Mouse (Mus musculus): ENCODE data around the gene Zfp316. TPM values are rescaled to one million over a fixed set of nuclear protein-coding genes. Genes with fewer than 3 reads are reported as not detected.

The Zfp316 gene
- polyA plus RNA-seq, 1 experiment from 2014 or later: 2.4 TPM

GRCm38 (mm10) chr5:143254487-143255130 is 15.2 kb downstream of the Zfp316 start:
- H3K4me3 ChIP-seq (replicated peaks): peak overlapping the region; percentile 40
- peaks cover 69% of the 10 kb centered on the region for H3K27me3 ChIP-seq (replicated peaks)
- H3K9me3 ChIP-seq: no peaks in the 10 kb centered on the region
- peaks cover 15% of the 10 kb centered on the region for H3K36me3 ChIP-seq
- H3K4me2 ChIP-seq (replicated peaks): peak overlapping the region; percentile 82
- peaks cover 17% of the 10 kb centered on the region for H3K4me1 ChIP-seq (replicated peaks)
- WGBS: 46% methylated on average over 66 of the region's 66 CpGs
- no peak overlapping the region for H3K27ac ChIP-seq
- no peak overlapping the region for H3K9ac ChIP-seq
- no peak for ATAC-seq

DNA sequence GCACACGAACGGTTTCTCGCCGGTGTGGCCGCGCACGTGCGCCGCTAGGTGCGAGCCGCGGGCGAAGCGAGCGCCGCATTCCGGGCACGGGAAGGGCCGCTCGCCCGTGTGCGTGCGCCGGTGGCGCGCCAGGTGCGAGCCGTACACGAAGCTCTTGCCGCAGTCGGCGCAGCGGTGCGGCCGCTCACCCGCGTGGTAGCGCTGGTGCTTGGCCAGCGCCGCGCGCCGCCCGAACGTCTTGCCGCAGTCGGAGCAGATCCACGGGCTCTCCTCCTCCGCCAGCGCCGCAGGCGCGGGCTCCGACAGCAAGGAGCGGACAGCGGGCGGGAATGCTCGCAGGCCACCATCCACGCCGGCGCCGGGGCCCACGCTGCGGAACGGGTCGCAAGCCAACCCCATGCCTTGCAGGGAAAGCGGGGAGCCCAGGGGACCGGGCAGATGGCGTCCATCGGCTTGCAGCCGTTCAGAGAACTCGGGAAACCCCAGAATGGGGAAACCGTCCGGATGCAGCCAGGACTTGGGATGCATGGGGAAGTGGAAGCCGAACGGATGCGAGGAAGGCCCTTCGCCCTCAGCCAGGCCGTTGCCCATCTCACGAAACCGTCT is 15.8 kb downstream of the Zfp316 start:
- Histone ChIP-seq H3K4me3 (replicated peaks) (peak overlapping the region; percentile 40), H3K9ac (no peak overlapping the region), H3K4me1 (replicated peaks) (peaks cover 17% of the 10 kb centered on the region), H3K27me3 (replicated peaks) (peaks cover 69% of the 10 kb centered on the region), H3K36me3 (peaks cover 15% of the 10 kb centered on the region), H3K9me3 (no peaks in the 10 kb centered on the region), H3K4me2 (replicated peaks) (peak overlapping the region; percentile 82), H3K27ac (no peak overlapping the region)
- ATAC-seq: peak; percentile 10; the same call in 1 of the 2 replicates
- WGBS: 11% methylated on average over 73 of the region's 81 CpGs

- H3K9ac ChIP-seq: no peak overlapping the region
- peaks cover 67% of the 10 kb centered on the region for H3K27me3 ChIP-seq (replicated peaks)
- peak; percentile 34; the same call in 1 of the 2 replicates for ATAC-seq
These were observed 16.5 kb downstream of the Zfp316 start for GRCm38 (mm10) chr5:143253186-143253880.

GRCm38 (mm10) chr5:143252791-143253185 is 17.0 kb downstream of the Zfp316 start:
- peak overlapping the region; percentile 40; the same call in 1 of the 2 replicates for H3K4me3 ChIP-seq (replicated peaks)
- H3K27me3 ChIP-seq (replicated peaks): peaks cover 64% of the 10 kb centered on the region
- H3K4me1 ChIP-seq (replicated peaks): peaks cover 17% of the 10 kb centered on the region
- H3K27ac ChIP-seq: no peak overlapping the region
- H3K9me3 ChIP-seq: no peaks in the 10 kb centered on the region
- peak overlapping the region; percentile 82; the same call in 1 of the 2 replicates for H3K4me2 ChIP-seq (replicated peaks)
- ATAC-seq: no peak
- H3K36me3 ChIP-seq: peaks cover 20% of the 10 kb centered on the region
- 45% methylated on average over 18 of the region's 18 CpGs for WGBS
- H3K9ac ChIP-seq: no peak overlapping the region

More at GRCm38 (mm10) chr5:143253186-143253880, 16.5 kb downstream of the Zfp316 start:
- Histone ChIP-seq H3K36me3 (peaks cover 16% of the 10 kb centered on the region), H3K27ac (no peak overlapping the region), H3K4me2 (replicated peaks) (peak overlapping the region; percentile 82), H3K4me1 (replicated peaks) (peaks cover 17% of the 10 kb centered on the region), H3K4me3 (replicated peaks) (peak overlapping the region; percentile 40), H3K9me3 (no peaks in the 10 kb centered on the region)
- WGBS: 7% methylated on average over 101 of the region's 103 CpGs

DNA sequence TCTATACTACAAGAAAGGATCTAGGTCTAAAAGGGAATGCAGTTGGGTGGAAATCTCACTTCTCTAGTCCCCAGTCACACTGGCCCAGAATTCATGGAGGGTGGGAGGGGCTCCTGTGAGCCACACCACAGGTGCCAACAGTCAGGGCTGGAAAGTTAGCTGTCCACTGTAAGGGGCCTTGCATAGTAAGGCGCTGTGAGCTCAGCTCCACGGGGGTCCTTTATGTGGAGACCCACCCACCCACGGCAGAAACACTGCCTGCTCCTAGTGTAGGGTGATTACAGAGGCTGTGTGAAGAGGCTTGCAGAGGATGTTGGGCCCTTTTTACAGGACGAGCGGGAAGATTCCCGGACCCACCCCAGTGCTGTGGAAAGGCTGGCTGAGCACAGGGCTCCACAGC is 17.8 kb downstream of the Zfp316 start:
- Histone ChIP-seq H3K4me2 (replicated peaks) (no peak overlapping the region), H3K27ac (no peak overlapping the region), H3K9ac (no peak overlapping the region), H3K4me1 (replicated peaks) (peaks cover 17% of the 10 kb centered on the region), H3K9me3 (no peaks in the 10 kb centered on the region), H3K4me3 (replicated peaks) (no peak overlapping the region), H3K36me3 (peaks cover 24% of the 10 kb centered on the region), H3K27me3 (replicated peaks) (peaks cover 60% of the 10 kb centered on the region)
- 68% methylated on average over 6 of the region's 6 CpGs for WGBS
- no peak for ATAC-seq

GRCm38 (mm10) chr5:143244926-143245325 is 24.9 kb downstream of the Zfp316 start:
- no peak overlapping the region for H3K27ac ChIP-seq
- H3K9me3 ChIP-seq: no peaks in the 10 kb centered on the region
- ATAC-seq: no peak
- H3K4me1 ChIP-seq (replicated peaks): no peaks in the 10 kb centered on the region
- H3K9ac ChIP-seq: no peak overlapping the region
- 96% methylated on average over 26 of the region's 26 CpGs for WGBS
- H3K4me3 ChIP-seq (replicated peaks): no peak overlapping the region
- peaks cover 57% of the 10 kb centered on the region for H3K36me3 ChIP-seq
- H3K4me2 ChIP-seq (replicated peaks): no peak overlapping the region
- no peaks in the 10 kb centered on the region for H3K27me3 ChIP-seq (replicated peaks)

- Histone ChIP-seq H3K9ac (peak overlapping the region; percentile 97), H3K27ac (no peak overlapping the region), H3K27me3 (replicated peaks) (no peaks in the 10 kb centered on the region), H3K4me3 (replicated peaks) (peak overlapping the region; percentile 95), H3K36me3 (peaks cover 11% of the 10 kb centered on the region), H3K9me3 (no peaks in the 10 kb centered on the region), H3K4me1 (replicated peaks) (peaks cover 5% of the 10 kb centered on the region; the same call in 1 of the 2 replicates), H3K4me2 (replicated peaks) (peak overlapping the region; percentile 88)
- WGBS: 38% methylated on average over 9 of the region's 9 CpGs
- ATAC-seq: no peak
These were observed 33.8 kb downstream of the Zfp316 start for GRCm38 (mm10) chr5:143236036-143236435.

GRCm38 (mm10) chr5:143235028-143235693 is 34.7 kb downstream of the Zfp316 start, which contains the start of gene Zfp12:
Gene Zfp12, plus strand, starts transcription at chr5:143235163.
- peak within 1 kb of the TSS; percentile 97 for H3K9ac ChIP-seq
- peak; percentile 99 for ATAC-seq
- H3K4me3 ChIP-seq (replicated peaks): peak within 1 kb of the TSS; percentile 95
- H3K36me3 ChIP-seq: peaks cover 4% of the 10 kb centered on the region
- H3K4me1 ChIP-seq (replicated peaks): peaks cover 5% of the 10 kb centered on the region; the same call in 1 of the 2 replicates
- under 1% methylated on average over 58 of the region's 58 CpGs for WGBS
- H3K4me2 ChIP-seq (replicated peaks): peak within 1 kb of the TSS; percentile 88
- H3K9me3 ChIP-seq: no peaks in the 10 kb centered on the region
- no peaks in the 10 kb centered on the region for H3K27me3 ChIP-seq (replicated peaks)
- peak within 1 kb of the TSS; percentile 99 for H3K27ac ChIP-seq

- H3K4me3 ChIP-seq (replicated peaks): no peak within 1 kb of the TSS
- H3K9ac ChIP-seq: no peak within 1 kb of the TSS
- no peaks in the 10 kb centered on the region for H3K36me3 ChIP-seq
- WGBS: 79% methylated on average over 3 of the region's 3 CpGs
- H3K9me3 ChIP-seq: no peaks in the 10 kb centered on the region; the same call in 1 of the 2 replicates
- H3K4me1 ChIP-seq (replicated peaks): no peaks in the 10 kb centered on the region
- no peak within 1 kb of the TSS for H3K4me2 ChIP-seq (replicated peaks)
- no peaks in the 10 kb centered on the region for H3K27me3 ChIP-seq (replicated peaks)
- ATAC-seq: no peak
- H3K27ac ChIP-seq: no peak within 1 kb of the TSS
These were observed 43.0 kb downstream of the Zfp316 start, which contains the start of gene Spdye4a for GRCm38 (mm10) chr5:143226790-143227189. Gene Spdye4a, minus strand, starts transcription at chr5:143226890.

DNA sequence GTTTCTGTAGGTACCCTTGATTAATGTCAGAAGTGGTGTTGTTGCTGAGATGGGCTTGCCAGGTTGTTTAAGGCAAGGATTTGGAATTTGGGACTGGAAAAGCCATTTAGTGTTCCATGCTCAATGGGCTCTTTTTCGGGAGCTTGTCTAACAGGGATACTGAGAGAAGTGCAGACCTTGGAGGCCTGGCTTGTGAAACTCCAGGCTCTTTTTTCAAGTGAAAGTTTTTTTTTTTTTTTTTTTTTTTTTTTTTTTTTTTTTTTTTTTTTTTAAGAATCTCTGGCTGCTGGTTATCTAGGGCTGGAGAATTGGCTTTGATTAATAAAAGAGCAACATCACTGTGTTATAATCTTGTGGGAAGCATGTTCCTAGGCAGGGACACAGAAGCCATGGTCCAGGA is 47.5 kb downstream of the Zfp316 start:
- Histone ChIP-seq H3K4me1 (replicated peaks) (no peaks in the 10 kb centered on the region), H3K4me3 (replicated peaks) (no peak overlapping the region), H3K9ac (no peak overlapping the region), H3K27ac (no peak overlapping the region), H3K36me3 (no peaks in the 10 kb centered on the region), H3K9me3 (no peaks in the 10 kb centered on the region), H3K27me3 (replicated peaks) (no peaks in the 10 kb centered on the region), H3K4me2 (replicated peaks) (no peak overlapping the region)
- 72% methylated on average over 1 of the region's 1 CpGs for WGBS
- ATAC-seq: no peak

DNA sequence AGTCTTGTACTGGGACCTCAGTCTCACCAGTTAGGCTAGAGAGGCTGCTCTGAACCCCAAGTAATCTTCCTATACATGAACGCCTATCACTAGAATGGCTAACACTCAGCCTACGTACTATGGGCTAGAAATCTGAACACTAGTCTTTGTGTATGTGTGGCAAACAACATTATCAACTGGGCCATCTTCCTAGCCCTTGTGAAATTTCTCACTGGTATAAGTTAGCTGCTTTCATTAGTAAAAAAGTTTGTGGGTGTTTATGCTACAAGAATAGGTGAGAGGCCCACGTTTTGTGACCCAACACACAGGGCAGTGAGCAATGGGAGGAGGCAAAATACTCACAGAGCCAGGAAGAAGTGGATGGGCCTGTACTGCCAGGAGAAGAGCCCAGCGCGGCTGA is 48.8 kb downstream of the Zfp316 start:
- Histone ChIP-seq H3K27ac (no peak overlapping the region), H3K27me3 (replicated peaks) (no peaks in the 10 kb centered on the region), H3K4me2 (replicated peaks) (no peak overlapping the region), H3K9ac (no peak overlapping the region), H3K36me3 (no peaks in the 10 kb centered on the region), H3K4me3 (replicated peaks) (no peak overlapping the region), H3K4me1 (replicated peaks) (no peaks in the 10 kb centered on the region), H3K9me3 (no peaks in the 10 kb centered on the region)
- 77% methylated on average over 5 of the region's 5 CpGs for WGBS
- ATAC-seq: no peak

GRCm38 (mm10) chr5:143213832-143214231 is 56.0 kb downstream of the Zfp316 start:
- Histone ChIP-seq H3K9me3 (no peaks in the 10 kb centered on the region), H3K4me1 (replicated peaks) (no peaks in the 10 kb centered on the region), H3K27me3 (replicated peaks) (no peaks in the 10 kb centered on the region), H3K27ac (no peak overlapping the region), H3K4me2 (replicated peaks) (no peak overlapping the region), H3K4me3 (replicated peaks) (no peak overlapping the region), H3K9ac (no peak overlapping the region), H3K36me3 (no peaks in the 10 kb centered on the region)
- WGBS: 49% methylated on average over 2 of the region's 2 CpGs
- ATAC-seq: peak; percentile 92

All from intestine, embryonic 15.5 days (tissue).